Mouse (Mus musculus): Measurements from ENCODE around the gene Kiss1r. TPM values are rescaled to one million over a fixed set of nuclear protein-coding genes. Genes with fewer than 3 reads are reported as not detected.

The Kiss1r gene
- polyA plus RNA-seq (2014; fragmentation: Nextera tagmentation; extraction: Ambion mirVana), result 0.48 and 0.75 TPM in 2 replicates

DNA sequence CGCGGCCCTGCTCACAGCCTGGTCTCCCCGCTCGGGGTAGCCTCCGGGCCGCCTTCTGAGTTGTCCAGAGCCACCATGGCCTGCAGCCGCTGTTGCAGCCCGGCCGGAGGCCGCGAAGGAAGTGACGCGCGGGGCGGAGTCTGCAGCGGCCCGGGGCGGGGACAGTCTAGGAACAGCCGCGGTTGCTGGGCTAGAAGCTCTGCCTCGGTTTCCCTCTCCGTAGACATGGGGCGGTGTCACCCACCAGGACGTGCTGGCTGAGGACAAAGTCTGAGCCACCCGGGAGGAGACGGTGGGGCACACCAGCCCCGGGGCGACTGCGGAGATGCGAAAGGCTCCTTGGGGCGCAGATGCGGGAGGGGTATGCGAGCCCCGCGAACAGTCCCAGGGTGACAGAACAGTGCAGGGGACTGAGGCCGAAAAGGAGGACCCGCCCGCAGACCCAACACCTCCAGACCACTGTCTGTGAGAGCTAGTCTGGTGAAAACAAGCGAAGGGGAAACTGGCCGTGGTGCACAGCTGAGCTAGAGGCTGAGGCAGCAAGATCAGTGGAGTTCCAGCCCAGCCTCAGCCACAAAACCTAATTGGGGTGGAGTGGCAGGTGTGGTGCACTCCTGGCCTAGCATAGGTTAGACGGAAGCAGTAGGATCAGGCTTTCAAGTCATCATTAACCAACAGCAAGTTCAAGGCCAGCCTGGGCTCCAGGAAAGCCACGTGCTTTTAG is at the start of gene Kiss1r:
Kiss1r (plus strand) TSS at position 164 of the 724 bp plus-strand sequence.
- Histone ChIP-seq H3K4me2 (ENCODE audit: low read depth, low read length) (peak within 1 kb of the TSS; percentile 91), H3K36me3 (replicated peaks; ENCODE audit: control insufficient read depth, insufficient read depth, low read depth, low read length) (no peaks in the 10 kb centered on the region), H3K4me1 (ENCODE audit: control insufficient read depth, insufficient read depth, low read length) (peaks cover 8% of the 10 kb centered on the region; the same call in 1 of the 2 replicates), H3K9me3 (replicated peaks; ENCODE audit: control insufficient read depth, low read length) (no peaks in the 10 kb centered on the region), H3K4me3 (ENCODE audit: low read depth, low read length) (peak within 1 kb of the TSS; percentile 83), H3K9ac (replicated peaks; ENCODE audit: low read length) (peak within 1 kb of the TSS; percentile 96), H3K27me3 (ENCODE audit: control insufficient read depth, insufficient read depth, low read length) (peaks cover 46% of the 10 kb centered on the region), H3K27ac (replicated peaks; ENCODE audit: low read depth, low read length) (peak within 1 kb of the TSS; percentile 59)
- 3% methylated on average over 42 of the region's 42 CpGs for WGBS
- DNase-seq (ENCODE audit: low spot score) (peak; percentile 87), ATAC-seq (replicated peaks; ENCODE audit: insufficient number of reproducible peaks, low FRiP score, low TSS enrichment, low read depth) (peak; percentile 74)

DNA sequence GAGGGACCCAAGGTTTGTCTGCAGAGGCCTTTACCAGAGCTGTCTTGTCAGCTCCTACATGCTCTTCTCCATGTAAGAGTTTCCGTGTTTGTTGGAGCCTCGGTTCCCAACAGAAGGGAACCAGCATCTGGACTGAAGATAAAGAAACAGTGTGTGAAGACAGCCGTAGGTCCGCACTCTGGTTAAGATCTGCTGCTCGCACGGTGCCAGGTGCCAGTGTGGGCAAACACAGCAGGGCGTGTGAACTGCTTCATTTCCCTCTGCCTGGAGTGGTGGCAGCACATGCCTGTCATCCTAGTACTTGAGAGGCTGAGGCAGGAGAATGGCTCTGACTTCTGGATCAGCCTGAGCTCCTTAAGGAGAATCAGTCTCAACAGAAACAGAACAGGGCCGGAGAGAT is 44.9 kb upstream of the Kiss1r start:
- H3K27ac ChIP-seq (replicated peaks; ENCODE audit: low read depth, low read length), result no peak overlapping the region
- no peaks in the 10 kb centered on the region; the same call in 1 of the 2 replicates for H3K36me3 ChIP-seq (replicated peaks; ENCODE audit: control insufficient read depth, insufficient read depth, low read depth, low read length)
- no peak overlapping the region for H3K9ac ChIP-seq (replicated peaks; ENCODE audit: low read length)
- DNase-seq (ENCODE audit: low spot score) (no peak), ATAC-seq (replicated peaks; ENCODE audit: insufficient number of reproducible peaks, low FRiP score, low TSS enrichment, low read depth) (no peak)
- no peaks in the 10 kb centered on the region for H3K27me3 ChIP-seq (ENCODE audit: control insufficient read depth, insufficient read depth, low read length)
- H3K4me3 ChIP-seq (ENCODE audit: low read depth, low read length), result no peak overlapping the region
- no peak overlapping the region for H3K4me2 ChIP-seq (ENCODE audit: low read depth, low read length)
- WGBS, result 89% methylated on average over 8 of the region's 8 CpGs
- H3K4me1 ChIP-seq (ENCODE audit: control insufficient read depth, insufficient read depth, low read length), result peaks cover 6% of the 10 kb centered on the region
- H3K9me3 ChIP-seq (replicated peaks; ENCODE audit: control insufficient read depth, low read length), result no peaks in the 10 kb centered on the region

DNA sequence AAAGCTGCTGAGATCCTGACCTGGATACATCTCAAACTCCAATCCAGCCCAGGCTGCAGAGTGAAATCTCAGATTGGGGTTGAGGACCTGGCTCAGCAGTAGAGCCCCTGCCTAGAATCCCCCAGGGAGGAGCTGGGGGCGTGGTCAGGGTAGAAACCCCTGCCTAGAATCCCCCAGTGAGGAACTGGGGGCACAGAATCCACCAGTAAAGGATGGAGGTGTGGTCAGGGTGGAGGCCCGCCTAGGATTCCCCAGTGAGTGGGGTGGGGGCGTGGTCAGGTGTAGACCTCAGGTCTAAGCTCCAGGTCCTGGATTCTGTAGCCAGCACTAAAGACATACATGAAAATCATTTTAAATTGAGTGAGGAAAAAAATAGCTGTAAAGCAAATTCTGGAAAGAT is 43.9 kb upstream of the Kiss1r start:
- Histone ChIP-seq H3K9ac (replicated peaks; ENCODE audit: low read length) (peak overlapping the region; percentile 81), H3K4me1 (ENCODE audit: control insufficient read depth, insufficient read depth, low read length) (peaks cover 6% of the 10 kb centered on the region), H3K4me3 (ENCODE audit: low read depth, low read length) (peak overlapping the region; percentile 51), H3K27ac (replicated peaks; ENCODE audit: low read depth, low read length) (no peak overlapping the region), H3K9me3 (replicated peaks; ENCODE audit: control insufficient read depth, low read length) (no peaks in the 10 kb centered on the region), H3K27me3 (ENCODE audit: control insufficient read depth, insufficient read depth, low read length) (no peaks in the 10 kb centered on the region), H3K4me2 (ENCODE audit: low read depth, low read length) (peak overlapping the region; percentile 41), H3K36me3 (replicated peaks; ENCODE audit: control insufficient read depth, insufficient read depth, low read depth, low read length) (no peaks in the 10 kb centered on the region; the same call in 1 of the 2 replicates)
- ATAC-seq (replicated peaks; ENCODE audit: insufficient number of reproducible peaks, low FRiP score, low TSS enrichment, low read depth), result no peak
- DNase-seq (ENCODE audit: low spot score), result no peak
- WGBS, result 52% methylated on average over 3 of the region's 3 CpGs

DNA sequence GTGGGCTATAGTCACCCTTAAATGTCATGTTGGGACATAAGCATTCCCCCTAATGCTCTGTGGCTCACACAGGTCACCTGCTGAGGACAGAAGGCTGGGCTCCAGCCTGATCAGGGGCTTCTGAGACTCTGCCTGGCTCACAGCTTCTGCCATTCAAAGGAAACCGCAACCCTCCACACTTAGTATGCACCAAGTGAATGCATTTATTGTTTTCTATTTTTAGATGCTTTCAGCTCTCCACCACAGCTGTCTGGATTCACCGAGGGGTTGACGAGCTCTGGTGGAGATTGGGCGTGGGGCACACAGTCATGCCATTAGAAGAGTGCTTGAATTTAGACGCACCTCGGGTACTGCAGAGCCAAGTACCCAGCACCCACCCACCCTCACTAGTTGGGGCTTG is 43.5 kb upstream of the Kiss1r start:
- 0 out of 2 replicates have a peak overlapping the region, but pooled peaks have one; percentile 37 for H3K27ac ChIP-seq (replicated peaks; ENCODE audit: low read depth, low read length)
- peaks cover 6% of the 10 kb centered on the region for H3K4me1 ChIP-seq (ENCODE audit: control insufficient read depth, insufficient read depth, low read length)

DNA sequence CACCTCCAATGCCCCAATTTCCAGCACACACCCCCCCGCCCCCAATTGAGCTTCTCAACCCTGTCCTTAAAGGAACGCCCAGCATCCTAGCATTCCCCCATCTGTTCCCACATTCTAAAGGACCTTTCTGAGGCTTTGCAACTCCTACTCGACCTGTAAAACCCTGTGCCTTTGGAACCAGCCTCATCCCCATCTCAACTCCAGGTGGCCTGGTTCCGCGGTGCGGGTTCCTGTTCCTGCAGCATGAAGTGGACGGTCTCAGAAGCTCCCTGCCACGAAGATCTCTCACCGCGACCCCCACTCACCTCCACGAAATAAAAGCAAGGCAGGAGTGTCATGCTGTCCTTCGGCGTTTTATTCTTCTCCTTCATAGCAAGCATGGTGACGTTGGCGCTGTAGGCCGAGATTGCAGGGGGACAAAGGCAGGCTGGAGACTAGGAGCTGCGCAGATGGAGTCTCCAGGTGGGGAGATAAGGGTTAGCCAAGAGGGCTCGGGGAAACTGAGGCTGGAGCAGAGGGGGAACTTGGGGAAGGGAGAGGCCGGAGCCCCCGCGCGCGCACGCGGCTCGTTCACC is 43.0 kb upstream of the Kiss1r start:
- Histone ChIP-seq H3K4me1 (ENCODE audit: control insufficient read depth, insufficient read depth, low read length) (peaks cover 6% of the 10 kb centered on the region), H3K9me3 (replicated peaks; ENCODE audit: control insufficient read depth, low read length) (no peaks in the 10 kb centered on the region), H3K4me3 (ENCODE audit: low read depth, low read length) (peak overlapping the region; percentile 51), H3K36me3 (replicated peaks; ENCODE audit: control insufficient read depth, insufficient read depth, low read depth, low read length) (no peaks in the 10 kb centered on the region; the same call in 1 of the 2 replicates), H3K27ac (replicated peaks; ENCODE audit: low read depth, low read length) (peak overlapping the region; percentile 37), H3K27me3 (ENCODE audit: control insufficient read depth, insufficient read depth, low read length) (no peaks in the 10 kb centered on the region), H3K4me2 (ENCODE audit: low read depth, low read length) (peak overlapping the region; percentile 41), H3K9ac (replicated peaks; ENCODE audit: low read length) (peak overlapping the region; percentile 81)
- ATAC-seq (replicated peaks; ENCODE audit: insufficient number of reproducible peaks, low FRiP score, low TSS enrichment, low read depth) (peak; percentile 35; the same call in 1 of the 2 replicates), DNase-seq (ENCODE audit: low spot score) (peak; percentile 59)
- WGBS, result 2% methylated on average over 26 of the region's 26 CpGs

More for the DNA sequence above, 43.5 kb upstream of the Kiss1r start:
- WGBS, result 10% methylated on average over 6 of the region's 6 CpGs
- peak overlapping the region; percentile 81 for H3K9ac ChIP-seq (replicated peaks; ENCODE audit: low read length)
- H3K36me3 ChIP-seq (replicated peaks; ENCODE audit: control insufficient read depth, insufficient read depth, low read depth, low read length), result no peaks in the 10 kb centered on the region; the same call in 1 of the 2 replicates
- H3K27me3 ChIP-seq (ENCODE audit: control insufficient read depth, insufficient read depth, low read length), result no peaks in the 10 kb centered on the region
- peak overlapping the region; percentile 51 for H3K4me3 ChIP-seq (ENCODE audit: low read depth, low read length)
- ATAC-seq (replicated peaks; ENCODE audit: insufficient number of reproducible peaks, low FRiP score, low TSS enrichment, low read depth) (no peak), DNase-seq (ENCODE audit: low spot score) (no peak)
- no peaks in the 10 kb centered on the region for H3K9me3 ChIP-seq (replicated peaks; ENCODE audit: control insufficient read depth, low read length)
- peak overlapping the region; percentile 41 for H3K4me2 ChIP-seq (ENCODE audit: low read depth, low read length)

DNA sequence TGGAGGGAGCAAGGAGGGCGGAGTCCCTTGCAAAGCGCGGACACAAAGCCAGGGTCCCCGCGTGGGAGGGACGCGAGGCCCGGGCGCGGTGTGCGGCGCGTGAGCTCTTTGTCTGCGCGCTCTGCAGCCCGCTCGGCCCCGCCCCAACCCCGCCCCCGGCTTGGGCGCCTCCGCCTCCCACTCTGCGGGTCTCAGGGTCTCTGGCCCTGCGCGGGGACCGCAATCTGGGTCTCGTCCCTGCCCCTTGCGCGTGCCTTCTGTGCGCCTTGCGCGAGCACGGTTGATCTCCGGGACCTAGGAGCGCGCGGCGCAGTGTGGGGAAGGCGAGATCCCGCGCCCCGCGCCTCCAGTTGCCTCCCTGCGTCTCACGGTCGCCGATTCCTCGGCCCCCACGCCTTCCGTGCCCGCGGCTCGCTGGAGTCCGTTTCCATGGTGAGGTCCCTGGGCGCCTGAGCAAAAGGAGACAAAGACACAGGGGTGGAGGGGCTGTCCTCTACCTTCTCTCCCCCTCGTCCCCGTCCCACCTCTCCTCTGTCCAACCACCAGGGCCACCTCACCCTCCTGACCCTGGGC is 42.4 kb upstream of the Kiss1r start, which contains the start of the genes Prtn3 and Plppr3:
Prtn3 (plus strand) TSS at position 187 of the 573 bp plus-strand sequence.
Plppr3 (minus strand) TSS at position 345 of the 573 bp plus-strand sequence.
- no peaks in the 10 kb centered on the region for H3K27me3 ChIP-seq (ENCODE audit: control insufficient read depth, insufficient read depth, low read length)
- peak; percentile 86 for ATAC-seq (replicated peaks; ENCODE audit: insufficient number of reproducible peaks, low FRiP score, low TSS enrichment, low read depth)
- peak within 1 kb of the TSS; percentile 37 for H3K27ac ChIP-seq (replicated peaks; ENCODE audit: low read depth, low read length)
- 0% methylated on average over 56 of the region's 57 CpGs for WGBS
- H3K9me3 ChIP-seq (replicated peaks; ENCODE audit: control insufficient read depth, low read length), result no peaks in the 10 kb centered on the region
- H3K4me2 ChIP-seq (ENCODE audit: low read depth, low read length), result peak within 1 kb of the TSS; percentile 41
- peak within 1 kb of the TSS; percentile 81 for H3K9ac ChIP-seq (replicated peaks; ENCODE audit: low read length)
- DNase-seq (ENCODE audit: low spot score), result peak; percentile 84
- H3K4me3 ChIP-seq (ENCODE audit: low read depth, low read length), result peak within 1 kb of the TSS; percentile 51
- H3K36me3 ChIP-seq (replicated peaks; ENCODE audit: control insufficient read depth, insufficient read depth, low read depth, low read length), result no peaks in the 10 kb centered on the region; the same call in 1 of the 2 replicates
- peaks cover 6% of the 10 kb centered on the region for H3K4me1 ChIP-seq (ENCODE audit: control insufficient read depth, insufficient read depth, low read length)

DNA sequence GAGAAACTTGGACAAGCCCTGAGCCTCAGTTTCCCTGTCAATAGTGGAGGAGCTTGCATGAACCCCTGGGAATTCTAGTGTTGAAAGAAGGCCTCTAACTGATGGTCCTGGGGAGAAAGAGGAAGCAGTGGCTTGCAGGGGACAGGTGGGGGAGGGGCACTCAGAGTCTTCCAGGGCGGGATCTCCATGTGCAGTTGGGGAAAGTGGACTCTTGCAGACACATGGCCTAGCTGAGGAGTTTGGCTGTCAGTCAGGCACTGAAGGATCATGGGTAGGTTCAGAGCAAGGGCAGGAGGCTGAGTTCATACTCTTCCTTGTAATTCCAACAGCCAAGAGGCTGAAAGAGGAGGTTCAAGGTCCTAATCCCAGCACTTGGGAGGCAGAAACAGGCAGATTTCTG is 39.6 kb upstream of the Kiss1r start:
- H3K4me1 ChIP-seq (ENCODE audit: control insufficient read depth, insufficient read depth, low read length), result peaks cover 6% of the 10 kb centered on the region
- ATAC-seq (replicated peaks; ENCODE audit: insufficient number of reproducible peaks, low FRiP score, low TSS enrichment, low read depth), result no peak
- no peak overlapping the region for H3K27ac ChIP-seq (replicated peaks; ENCODE audit: low read depth, low read length)
- 27% methylated on average over 1 of the region's 1 CpGs for WGBS
- H3K4me2 ChIP-seq (ENCODE audit: low read depth, low read length), result no peak overlapping the region
- DNase-seq (ENCODE audit: low spot score), result no peak
- no peaks in the 10 kb centered on the region for H3K36me3 ChIP-seq (replicated peaks; ENCODE audit: control insufficient read depth, insufficient read depth, low read depth, low read length)
- H3K9ac ChIP-seq (replicated peaks; ENCODE audit: low read length), result no peak overlapping the region
- no peak overlapping the region for H3K4me3 ChIP-seq (ENCODE audit: low read depth, low read length)
- no peaks in the 10 kb centered on the region for H3K9me3 ChIP-seq (replicated peaks; ENCODE audit: control insufficient read depth, low read length)
- H3K27me3 ChIP-seq (ENCODE audit: control insufficient read depth, insufficient read depth, low read length), result no peaks in the 10 kb centered on the region

Data from embryonic facial prominence, embryonic 11.5 days (tissue).